Mouse (Mus musculus): ENCODE measurements around the gene Kctd19.

DNA sequence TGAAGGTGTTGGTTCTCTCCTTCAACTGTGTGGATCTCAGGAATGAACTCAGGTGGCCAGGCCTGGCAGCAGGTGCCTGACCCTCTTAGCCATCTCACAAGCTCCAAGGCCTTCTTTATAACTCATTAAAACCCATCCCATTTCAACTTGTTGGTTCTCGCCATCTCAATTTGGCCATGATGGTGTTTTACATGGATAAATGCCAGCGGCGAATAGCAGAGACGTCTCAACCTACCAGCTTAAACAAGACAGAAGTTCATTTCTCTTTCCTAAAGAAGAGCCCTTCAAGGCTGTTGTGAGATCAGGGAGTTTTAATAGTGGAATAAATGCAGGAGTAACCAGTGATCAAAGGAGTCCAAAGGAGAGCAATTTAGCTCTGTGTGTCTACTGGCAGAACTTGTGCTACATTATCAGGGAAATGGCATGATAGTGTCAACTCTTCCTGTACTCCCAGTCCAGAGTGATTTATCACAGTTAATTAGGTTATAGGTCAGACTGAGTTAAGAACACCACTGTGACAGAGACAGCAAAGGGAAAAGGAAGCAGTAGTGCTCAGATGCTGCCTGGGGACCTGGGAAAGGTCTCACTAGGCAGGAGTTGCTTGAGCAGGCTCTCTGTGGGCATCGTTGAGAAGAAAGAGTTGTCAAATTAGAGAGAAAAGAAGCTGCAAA, 23.9 kb upstream of the Kctd19 start:
- TF ChIP-seq HCFC1 (IDR thresholded peaks at IDR 0.05; ENCODE audit: borderline replicate concordance, insufficient read depth, low read length) (no peak), CHD2 (IDR thresholded peaks at IDR 0.05; ENCODE audit: low read depth, low read length) (no peak), ZNF384 (IDR thresholded peaks at IDR 0.05; ENCODE audit: low read depth, low read length) (no peak), MAFK (IDR thresholded peaks at IDR 0.05; ENCODE audit: insufficient read depth, low read depth, low read length) (no peak)

Data from ES-E14 (cell line).